Mouse (Mus musculus): ENCODE results near the gene Slc23a4.

Slc23a4 gene

DNA sequence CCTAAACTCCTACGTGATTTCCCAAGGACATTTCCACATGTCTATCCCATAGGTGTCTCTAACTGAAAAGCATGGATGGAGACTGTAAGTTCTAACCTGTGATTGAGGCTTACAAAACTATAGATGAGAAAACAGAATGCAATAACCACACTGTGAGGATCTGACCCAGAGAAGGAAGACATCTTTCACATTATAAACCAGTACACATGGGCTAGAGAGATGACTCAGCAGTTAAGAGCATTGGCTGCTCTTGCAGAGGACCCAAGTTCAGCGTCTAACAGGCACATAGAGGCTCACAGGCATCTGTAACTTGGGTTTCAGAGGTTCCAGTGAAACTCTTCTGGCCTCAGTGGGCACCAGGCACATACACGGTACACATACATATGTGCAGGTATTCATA is 73.7 kb downstream of the Slc23a4 start:
- DNase-seq (ENCODE audit: extremely low read depth, insufficient read length, low spot score) = no peak

DNA sequence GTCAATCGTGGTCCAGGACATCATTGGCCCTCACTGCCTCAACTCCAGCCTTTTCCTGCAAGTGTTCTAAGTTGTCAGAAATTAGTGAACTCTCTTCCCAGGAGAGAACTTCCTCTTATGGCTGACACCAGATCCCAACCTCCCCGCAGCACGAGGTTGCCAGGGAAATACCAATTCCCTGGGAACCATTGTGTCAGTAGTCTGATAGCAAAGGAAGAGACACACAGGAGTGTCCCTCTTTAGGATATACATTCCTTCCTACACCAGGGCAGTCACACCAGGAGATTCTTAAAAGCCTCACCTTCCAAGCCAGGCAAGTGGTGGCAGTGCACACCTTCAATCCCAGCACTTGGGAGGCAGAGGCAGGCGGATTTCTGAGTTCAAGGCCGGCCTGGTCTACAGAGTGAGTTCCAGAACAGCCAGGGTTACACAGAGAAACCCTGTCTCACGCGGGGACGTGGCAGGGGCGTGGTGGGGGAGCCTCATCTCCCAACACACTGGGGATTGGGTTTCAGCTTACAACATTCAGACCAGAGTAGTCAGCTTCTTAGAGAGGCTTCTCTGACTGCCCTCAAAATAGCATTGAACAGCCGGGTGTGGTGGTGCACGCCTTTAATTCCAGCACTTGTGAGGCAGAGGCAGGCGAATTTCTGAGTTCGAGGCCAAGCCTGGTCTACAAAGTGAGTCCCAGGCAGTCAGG is 74.7 kb downstream of the Slc23a4 start:
- DNase-seq (ENCODE audit: extremely low read depth, insufficient read length, low spot score) = no peak

DNA sequence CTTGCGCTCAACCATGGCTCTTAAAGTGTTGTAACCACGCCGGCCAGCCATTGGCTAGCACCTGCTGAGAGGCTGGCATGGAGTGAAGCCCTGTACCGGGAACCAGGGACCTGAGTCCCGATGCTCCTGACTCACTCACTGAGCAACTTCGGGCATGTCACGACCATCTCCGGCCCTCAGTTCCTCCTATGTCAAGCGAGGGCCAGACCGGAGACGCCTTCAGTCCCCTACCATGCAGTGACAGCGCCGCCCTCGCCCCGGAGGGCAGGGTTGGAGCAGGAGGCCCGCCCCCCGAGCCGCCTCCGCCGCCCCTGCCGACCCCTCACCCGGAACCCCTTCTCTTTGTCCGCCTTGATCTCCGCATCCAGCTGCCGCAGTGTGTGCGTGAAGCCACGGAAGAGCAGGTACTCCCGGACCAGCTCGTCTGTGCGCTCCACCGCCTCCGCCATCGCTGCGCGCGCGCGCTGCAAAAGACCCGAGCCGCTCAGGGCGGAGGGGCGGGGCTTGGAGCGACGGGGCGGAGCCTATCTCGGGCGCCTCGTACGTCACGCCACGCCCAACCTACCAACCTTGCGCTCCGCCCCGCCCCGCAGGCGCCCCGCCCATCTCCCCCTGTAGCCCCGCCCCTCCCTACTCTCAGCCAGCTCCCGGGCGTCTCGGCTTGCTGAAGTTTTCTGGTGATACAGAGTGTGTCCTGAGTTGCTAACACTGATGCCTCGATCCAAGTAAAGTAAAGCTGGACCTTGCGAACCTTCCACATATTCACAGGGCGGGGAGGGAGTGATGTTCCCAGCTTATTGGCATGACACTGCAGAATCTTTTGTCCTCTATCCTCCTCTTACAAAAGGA is 77.6 kb downstream of the Slc23a4 start, which contains the start of gene Wdr91:
Wdr91 (minus strand) TSS at position 506 of the 849 bp plus-strand sequence.
- peak; percentile 90 for DNase-seq (ENCODE audit: extremely low read depth, insufficient read length, low spot score)

DNA sequence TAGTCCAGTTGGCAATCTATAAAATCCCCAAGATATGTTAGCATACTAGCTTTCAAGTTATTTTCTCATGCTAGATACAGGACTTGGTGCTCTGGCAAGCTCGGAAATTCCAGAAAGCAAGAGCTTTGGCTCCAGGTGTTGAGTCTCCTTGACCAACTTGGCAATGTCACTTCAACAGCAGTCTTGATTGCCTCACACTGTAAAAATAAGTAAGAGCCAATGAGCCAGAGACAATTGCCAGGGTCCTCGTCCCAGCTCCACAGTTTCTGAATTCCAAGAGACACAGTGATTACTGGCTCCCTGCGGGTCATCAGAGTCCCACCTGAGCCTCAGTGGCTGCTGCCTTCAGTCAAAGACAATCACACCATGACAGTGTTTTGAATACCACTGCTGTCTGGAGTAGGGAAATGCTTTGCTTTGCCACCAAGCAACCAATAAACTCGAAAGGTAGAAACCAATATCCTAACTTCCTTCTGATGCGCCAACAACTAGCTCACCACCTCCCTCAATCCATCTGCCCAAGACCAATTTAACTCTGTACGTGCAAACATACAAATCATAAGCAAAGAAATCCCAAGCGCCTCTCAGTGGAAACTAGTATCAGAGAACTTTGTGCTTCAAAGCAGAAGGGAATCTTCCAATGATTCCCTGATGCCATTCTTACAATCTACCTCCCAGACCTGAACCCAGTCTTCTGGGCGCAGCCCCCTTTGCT is 78.4 kb downstream of the Slc23a4 start:
- DNase-seq (ENCODE audit: extremely low read depth, insufficient read length, low spot score) = no peak

DNA sequence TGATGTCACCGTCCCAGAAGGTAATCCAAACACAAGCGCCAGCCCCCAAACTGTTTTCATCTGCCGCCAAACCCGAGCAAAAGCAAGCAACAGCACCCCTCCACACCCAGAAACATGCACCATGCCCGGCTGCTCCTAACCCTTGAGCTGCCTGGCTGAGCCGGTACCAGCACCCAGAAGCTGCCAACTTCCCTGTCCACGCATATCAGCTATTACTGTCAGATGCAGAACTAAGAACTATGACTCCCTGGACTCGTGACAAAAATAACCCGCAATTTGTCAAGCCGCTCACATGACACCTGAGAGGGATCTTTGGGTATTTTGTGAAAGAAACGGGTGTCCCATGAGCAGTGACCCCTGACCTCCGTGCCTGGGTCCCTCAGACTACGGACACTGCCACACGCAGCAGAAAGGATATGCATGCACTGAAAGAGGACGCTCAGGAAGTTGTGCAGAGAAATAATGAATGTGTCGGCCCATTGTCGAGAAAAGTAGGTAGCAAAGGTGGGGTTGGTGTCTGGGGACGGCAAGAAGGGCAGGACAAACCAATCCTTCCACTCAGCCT is 80.4 kb downstream of the Slc23a4 start:
- DNase-seq (ENCODE audit: extremely low read depth, insufficient read length, low spot score) = no peak

DNA sequence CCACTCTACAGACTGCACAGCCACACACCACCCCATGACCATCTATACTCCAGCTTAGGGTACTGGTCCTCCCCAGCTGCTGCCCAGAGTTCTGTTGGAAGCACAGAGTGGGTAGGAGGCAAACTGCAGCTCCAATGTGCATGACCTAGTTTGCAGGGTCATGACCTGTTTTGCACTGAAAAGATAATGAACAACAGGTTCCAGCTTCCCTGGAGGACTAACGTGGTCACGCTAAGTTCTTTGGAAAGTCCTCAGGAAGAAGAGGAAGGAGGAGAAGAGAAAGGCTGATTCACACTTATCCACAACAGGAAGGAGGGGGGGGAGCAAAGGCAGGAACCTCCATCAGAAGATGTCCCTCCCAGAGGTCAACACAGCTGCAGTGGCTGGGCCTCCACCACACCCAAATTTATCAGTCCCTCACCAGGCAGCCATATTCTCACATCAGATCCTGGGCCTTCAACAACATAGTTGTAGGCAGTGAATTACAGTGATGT is 81.0 kb downstream of the Slc23a4 start:
- no peak for DNase-seq (ENCODE audit: extremely low read depth, insufficient read length, low spot score)

DNA sequence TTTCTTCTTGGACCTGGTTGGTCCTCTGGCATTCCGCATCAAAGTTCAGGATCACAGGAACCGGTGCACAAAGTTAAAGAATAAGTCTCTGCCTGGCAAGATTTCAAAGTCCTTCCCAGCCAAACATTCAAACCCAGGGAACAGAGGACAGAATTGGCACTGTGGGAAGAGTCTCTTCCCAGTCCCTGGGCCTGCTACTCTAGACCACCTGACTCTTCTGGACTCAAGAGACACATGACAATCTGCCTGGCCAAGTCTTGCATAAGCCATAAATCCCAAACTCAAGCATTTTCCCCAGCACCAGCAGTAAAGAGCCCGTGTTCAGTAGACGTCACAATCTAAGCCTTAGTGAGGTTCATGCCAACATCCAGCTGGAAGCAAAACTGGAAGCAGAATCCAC is 81.5 kb downstream of the Slc23a4 start:
- no peak for DNase-seq (ENCODE audit: extremely low read depth, insufficient read length, low spot score)

DNA sequence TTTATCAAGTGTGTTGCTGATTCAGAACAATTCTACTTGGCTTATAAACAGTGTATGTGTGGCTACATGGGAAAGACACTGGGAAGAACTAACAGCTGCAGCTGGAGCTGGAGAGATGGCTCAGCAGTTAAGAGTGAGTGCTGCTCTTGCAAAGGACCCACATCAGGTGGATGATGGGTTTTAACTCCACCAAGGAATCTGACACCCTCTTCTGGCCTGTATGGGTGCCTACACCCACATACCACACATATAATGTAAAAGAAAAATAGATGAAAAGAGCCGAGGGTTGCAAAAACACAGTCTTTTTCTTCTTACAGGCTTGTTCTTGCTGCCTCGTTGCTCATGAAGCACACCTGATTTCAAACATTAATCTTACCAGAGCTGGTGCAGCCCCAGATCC is 82.1 kb downstream of the Slc23a4 start:
- no peak for DNase-seq (ENCODE audit: extremely low read depth, insufficient read length, low spot score)

DNA sequence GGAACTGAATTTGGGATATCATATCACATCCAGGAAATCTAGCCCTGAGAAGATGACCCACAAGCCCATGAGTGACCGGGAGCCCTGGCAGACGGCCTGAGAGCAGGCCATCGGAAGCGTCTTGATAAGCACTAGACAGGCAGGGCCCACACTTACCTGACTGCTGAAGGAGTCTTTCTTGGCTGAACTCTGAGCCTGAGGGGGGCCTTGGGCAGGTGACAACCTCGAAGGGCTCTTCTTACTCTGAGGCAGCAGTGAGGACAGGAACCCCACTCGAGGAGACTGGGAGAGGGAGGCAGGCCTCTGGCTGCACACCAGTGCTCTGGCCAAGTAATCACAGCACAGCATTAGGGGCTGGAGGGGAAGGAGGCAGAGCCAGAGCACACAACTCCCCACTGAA is 83.8 kb downstream of the Slc23a4 start:
- no peak for DNase-seq (ENCODE audit: extremely low read depth, insufficient read length, low spot score)

DNA sequence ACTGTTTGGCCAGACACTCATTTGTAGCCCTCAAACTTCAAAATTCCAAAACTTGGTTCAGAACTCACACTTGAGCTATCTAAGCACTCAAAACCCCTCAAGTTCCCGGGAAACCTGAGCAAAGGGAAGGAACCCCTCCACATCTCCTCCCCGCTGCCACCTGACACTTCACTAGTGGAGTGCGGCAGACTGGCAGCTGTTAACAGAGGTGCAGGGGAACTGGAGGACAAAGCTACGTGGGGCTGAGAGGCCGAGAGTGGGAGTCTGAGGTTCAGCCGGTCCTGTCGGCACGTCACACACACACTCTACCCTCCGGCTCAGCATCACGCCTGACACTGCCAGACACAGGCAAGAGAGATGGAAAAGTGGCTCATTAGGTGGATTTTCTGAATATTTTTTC is 84.4 kb downstream of the Slc23a4 start:
- DNase-seq (ENCODE audit: extremely low read depth, insufficient read length, low spot score) = no peak

DNA sequence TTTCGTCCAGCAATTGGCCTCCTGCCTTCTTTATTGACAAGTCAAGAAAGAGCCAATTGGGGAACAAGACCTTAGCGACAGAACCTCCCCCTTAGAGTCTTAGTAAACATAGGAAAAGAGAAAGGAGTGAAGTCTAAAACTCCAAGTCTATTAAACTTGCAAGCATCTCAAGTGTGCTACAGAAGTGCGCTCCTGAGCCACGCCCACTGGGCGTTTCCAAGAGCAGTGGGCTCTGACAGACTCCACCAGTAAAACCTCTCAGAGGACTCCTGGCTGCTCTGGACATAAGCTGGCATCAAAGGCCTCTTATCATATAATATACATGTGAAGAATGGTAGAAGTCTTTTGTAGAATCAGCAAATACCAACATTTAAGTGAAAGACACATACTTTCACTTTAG is 84.8 kb downstream of the Slc23a4 start:
- DNase-seq (ENCODE audit: extremely low read depth, insufficient read length, low spot score) = no peak

DNA sequence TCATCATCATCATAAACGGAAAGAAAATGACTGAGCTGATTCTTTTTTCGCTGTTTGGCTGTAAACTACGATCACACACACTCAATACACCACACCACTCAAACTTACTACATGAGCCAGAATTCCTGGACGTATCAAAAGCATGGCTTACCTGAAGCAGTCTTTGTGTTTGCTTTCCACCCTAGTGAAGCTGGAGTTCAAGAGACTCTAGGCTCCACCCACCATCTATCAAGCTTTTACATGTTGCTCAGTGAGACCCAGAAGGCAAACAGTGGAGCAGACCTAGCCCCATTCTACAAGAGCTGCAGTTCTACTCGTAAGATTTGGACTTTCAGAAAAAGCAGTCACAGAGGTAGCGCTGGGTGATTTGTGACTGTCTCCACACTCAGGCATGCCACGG is 85.6 kb downstream of the Slc23a4 start:
- DNase-seq (ENCODE audit: extremely low read depth, insufficient read length, low spot score) = no peak

DNA sequence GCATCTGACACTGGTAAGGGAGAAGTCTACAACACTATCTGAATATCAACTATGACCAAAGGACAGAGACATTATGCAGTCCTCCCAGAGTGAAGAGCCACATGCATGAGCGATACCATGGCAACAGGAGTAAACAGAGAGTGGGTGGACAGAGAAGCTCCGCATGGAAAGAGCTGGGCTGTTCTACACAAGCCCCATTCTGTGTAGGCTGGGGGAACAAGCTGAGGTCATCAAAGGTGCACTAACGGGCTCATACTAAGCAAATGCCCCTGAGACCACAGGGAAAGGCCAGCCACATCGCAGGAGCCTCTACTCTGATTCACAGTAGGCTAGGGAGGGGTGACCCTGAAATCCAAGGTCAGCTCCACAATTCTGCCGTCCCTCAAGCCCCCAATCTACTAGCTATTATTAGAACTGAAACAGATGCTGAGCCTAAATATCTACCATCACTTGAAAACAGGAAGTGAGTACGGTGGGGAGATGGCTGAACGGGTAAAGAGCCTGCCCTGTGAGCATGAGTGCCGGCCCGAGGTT is 86.2 kb downstream of the Slc23a4 start:
- DNase-seq (ENCODE audit: extremely low read depth, insufficient read length, low spot score) = no peak

DNA sequence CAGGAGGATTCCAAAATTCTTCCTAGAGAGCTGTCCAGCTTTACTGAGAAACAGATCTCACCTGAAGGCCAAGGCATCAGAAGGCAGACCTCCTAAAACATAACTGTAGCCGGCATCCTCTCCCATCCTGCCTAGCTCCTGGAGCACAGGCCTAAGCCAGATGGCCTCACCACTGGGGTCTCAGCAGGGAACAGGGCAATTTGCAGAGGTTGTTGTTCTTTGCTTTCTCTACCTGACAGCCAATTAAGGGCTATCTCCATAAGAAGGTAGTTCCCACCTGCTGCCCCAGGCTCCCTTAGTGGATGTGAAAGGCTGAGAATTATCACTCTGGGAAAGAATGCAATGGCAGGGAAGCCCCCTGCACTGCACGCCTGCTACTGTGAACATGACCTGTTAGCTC is 87.2 kb downstream of the Slc23a4 start:
- DNase-seq (ENCODE audit: extremely low read depth, insufficient read length, low spot score) = no peak

DNA sequence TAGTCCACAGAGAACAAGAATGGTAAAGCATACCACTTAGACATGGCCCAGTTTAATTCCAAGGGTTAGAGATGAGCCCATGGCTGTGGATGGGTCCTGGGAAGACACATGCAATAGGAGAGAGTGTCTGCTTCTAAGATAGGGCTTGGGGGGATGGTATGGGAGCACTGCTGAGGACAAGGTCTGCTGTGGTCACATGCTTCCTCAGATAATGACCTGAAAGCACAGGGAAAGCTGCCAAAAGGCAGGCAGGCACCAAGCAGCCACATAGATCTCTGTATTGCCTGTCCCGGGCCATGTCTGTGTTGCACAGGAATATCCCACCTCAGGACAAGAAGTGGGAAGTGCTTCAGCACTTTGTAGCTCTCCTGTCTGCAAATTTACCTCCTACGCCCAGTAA is 89.1 kb downstream of the Slc23a4 start:
- no peak for DNase-seq (ENCODE audit: extremely low read depth, insufficient read length, low spot score)

DNA sequence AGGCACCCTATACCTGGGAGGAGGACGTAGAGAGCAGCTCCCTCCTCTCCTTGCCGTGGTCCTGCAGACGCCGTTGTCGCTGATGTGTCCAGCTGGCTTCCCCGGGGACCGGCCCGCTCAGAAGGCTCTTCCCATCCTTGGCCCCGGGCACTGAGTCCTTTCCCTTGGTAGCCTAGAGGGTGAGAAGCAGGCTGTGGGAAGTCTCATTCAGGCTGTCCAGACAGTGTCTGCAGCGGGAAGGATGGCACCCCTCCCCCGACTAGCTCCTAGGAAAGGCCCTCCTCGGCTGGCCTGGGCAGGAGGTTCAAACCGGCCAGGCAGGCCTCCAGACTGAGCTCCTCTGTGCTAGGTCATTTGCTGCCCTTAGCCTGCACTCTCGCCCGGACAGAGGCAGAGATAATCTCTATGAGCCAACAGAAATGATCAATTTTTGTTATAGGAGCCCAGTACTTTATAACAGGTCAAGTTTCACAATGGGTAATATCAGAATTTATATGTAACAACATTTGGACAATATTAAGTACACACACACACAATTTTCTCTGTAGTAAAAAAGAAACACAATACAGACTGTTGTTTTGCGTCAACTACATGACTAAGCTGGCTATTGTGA is 91.9 kb downstream of the Slc23a4 start:
- no peak for DNase-seq (ENCODE audit: extremely low read depth, insufficient read length, low spot score)

DNA sequence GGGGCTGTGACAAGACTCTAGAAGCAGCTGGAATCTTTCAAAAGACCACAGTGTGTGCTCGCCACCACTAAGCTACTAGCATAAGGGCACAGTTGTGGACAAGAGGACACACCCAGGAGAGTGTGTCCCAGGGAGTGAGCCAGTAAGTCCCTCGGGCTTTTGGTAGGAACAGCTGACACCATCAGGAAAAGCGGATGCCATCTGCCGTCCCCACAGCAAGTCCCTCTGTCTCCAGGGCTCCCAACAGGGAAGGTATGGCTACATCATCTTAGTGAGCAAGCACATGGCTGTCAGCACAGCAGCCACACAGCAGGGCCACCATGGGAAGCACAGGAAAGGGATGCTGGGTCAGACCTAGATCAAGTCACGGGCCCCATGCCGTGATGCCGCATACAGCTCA is 92.6 kb downstream of the Slc23a4 start:
- DNase-seq (ENCODE audit: extremely low read depth, insufficient read length, low spot score) = no peak
